Mouse (Mus musculus) stomach, embryonic 16.5 days (tissue): ENCODE results near the gene Nt5c2. TPM values are rescaled to one million over a fixed set of nuclear protein-coding genes. Genes with fewer than 3 reads are reported as not detected.
A peak's percentile ranks its signal among the peaks of the same experiment; 100 is the strongest.

Experiments used
- ATAC-seq: fragments of 200-750 bp; cut with Nextera tagmentation; 2 replicates; pipeline ENCODE4 v1.8.0; 2017; ENCODE audit warnings: moderate number of reproducible peaks, moderate TSS enrichment; ENCODE audit not compliant: insufficient read depth, low FRiP score
- H3K27ac ChIP-seq: fragments of 300-500 bp; sonication (generic); 2 replicates; pipeline ENCODE4 v1.5.1; 2014; ENCODE audit warnings: low read length
- H3K27me3 ChIP-seq: fragments of 300-500 bp; sonication (generic); 2 replicates; pipeline ENCODE4 v1.6.1; 2014; ENCODE audit warnings: low read length, control low read depth, mixed read lengths; ENCODE audit not compliant: control insufficient read depth, insufficient read depth
- H3K36me3 ChIP-seq: fragments of 300-500 bp; sonication (generic); 2 replicates; pipeline ENCODE4 v1.6.1; 2014; ENCODE audit warnings: low read length; ENCODE audit not compliant: control insufficient read depth, insufficient read depth
- H3K4me1 ChIP-seq: fragments of 300-500 bp; sonication (generic); 2 replicates; pipeline ENCODE4 v1.6.1; 2014; ENCODE audit warnings: low read length, control low read depth, mixed read lengths; ENCODE audit not compliant: control insufficient read depth, insufficient read depth
- H3K4me2 ChIP-seq: fragments of 300-500 bp; sonication (generic); 2 replicates; pipeline ENCODE4 v1.6.1; 2014; ENCODE audit warnings: low read depth, low read length, mixed read lengths
- H3K4me3 ChIP-seq: fragments of 300-500 bp; sonication (generic); replicated peaks from 2 replicates; pipeline ENCODE4 v1.5.1; 2014; ENCODE audit warnings: mild to moderate bottlenecking, low read length
- H3K9ac ChIP-seq: fragments of 300-500 bp; sonication (generic); 2 replicates; pipeline ENCODE4 v1.6.1; 2014; ENCODE audit warnings: low read length
- H3K9me3 ChIP-seq: fragments of 300-500 bp; sonication (generic); replicated peaks from 2 replicates; pipeline ENCODE4 v1.6.1; 2016; ENCODE audit warnings: low read length, control low read depth; ENCODE audit not compliant: control insufficient read depth
- WGBS: fragments of 180-500 bp; shearing (Covaris S2); extraction: QIAGEN DNeasy Blood & Tissue Kit; methylation state at CpG from one replicate; pipeline ENCODE4 v1.1.7; 2014; 5-methylcytosine and 5-hydroxymethylcytosine counted together
- polyA plus RNA-seq: library from polyadenylated mRNA; unstranded; fragments of >200 nt; fragmentation: Nextera tagmentation; extraction: Ambion mirVana; gene quantifications from 2 replicates; pipeline ENCODE4 v1.2.1, GENCODE M21; 2015

The Nt5c2 gene
- polyA plus RNA-seq, 1 experiment from 2014 or later, result 91.2 TPM

DNA sequence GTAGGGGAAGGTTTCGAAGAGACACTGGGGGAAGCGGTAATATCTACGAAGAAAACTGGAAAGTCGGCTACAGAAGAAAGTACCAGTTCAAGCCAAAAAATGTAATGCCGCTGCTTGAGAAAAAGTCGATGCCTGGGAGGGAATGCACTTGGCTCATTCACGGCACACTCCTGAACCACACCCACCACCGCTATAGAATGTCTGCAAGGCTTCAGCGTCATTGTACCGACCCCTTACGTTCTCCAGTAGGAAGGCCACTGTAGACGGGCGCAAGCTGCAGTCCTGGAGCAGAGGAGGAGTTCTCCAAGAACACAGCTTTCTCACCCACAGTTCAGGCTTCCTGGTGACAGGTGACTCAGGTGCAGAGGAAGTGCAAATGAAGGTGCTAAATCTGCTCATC is 8.6 kb upstream of the Nt5c2 start:
- Histone ChIP-seq H3K36me3 (no peaks in the 10 kb centered on the region), H3K9me3 (no peaks in the 10 kb centered on the region), H3K27ac (no peak overlapping the region), H3K4me1 (no peaks in the 10 kb centered on the region), H3K4me3 (no peak overlapping the region), H3K4me2 (no peak overlapping the region), H3K9ac (no peak overlapping the region), H3K27me3 (no peaks in the 10 kb centered on the region)
- ATAC-seq, result no peak
- 76% methylated on average over 13 of the region's 13 CpGs for WGBS

- no peak overlapping the region for H3K4me2 ChIP-seq
- H3K27me3 ChIP-seq, result peaks cover 3% of the 10 kb centered on the region; the same call in 1 of the 2 replicates
- no peaks in the 10 kb centered on the region for H3K36me3 ChIP-seq
- WGBS, result 85% methylated on average over 4 of the region's 4 CpGs
- no peak overlapping the region for H3K4me3 ChIP-seq
- no peaks in the 10 kb centered on the region for H3K9me3 ChIP-seq
- no peak for ATAC-seq
- H3K9ac ChIP-seq, result no peak overlapping the region
- no peak overlapping the region for H3K27ac ChIP-seq
- H3K4me1 ChIP-seq, result no peaks in the 10 kb centered on the region
Observed at GRCm38 (mm10) chr19:47022709-47023108, 7.8 kb upstream of the Nt5c2 start.

DNA sequence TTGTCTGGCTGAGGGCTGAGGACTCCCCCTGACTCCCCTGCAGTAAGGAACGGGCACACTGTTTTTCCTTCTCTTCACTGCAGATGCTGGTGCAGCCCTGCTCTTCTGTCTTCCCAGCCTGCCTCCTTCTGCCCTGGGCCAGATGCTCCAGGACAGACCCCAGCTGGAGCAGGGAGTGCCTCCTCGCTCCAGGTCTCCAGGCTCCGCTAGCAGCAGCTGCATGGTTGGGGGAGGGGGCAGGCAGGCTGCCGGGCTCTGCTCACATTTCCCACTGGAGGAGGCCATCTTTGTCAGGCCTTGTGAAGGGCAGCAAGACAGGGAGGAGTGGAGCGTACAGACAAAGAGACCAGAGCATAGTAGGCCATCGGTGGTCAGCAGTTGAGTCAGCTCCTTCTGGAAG is 4.4 kb upstream of the Nt5c2 start:
- no peak overlapping the region for H3K4me2 ChIP-seq
- no peak overlapping the region for H3K9ac ChIP-seq
- no peak for ATAC-seq
- H3K4me1 ChIP-seq, result peaks cover 13% of the 10 kb centered on the region
- no peak overlapping the region for H3K27ac ChIP-seq
- no peak overlapping the region for H3K4me3 ChIP-seq
- H3K9me3 ChIP-seq, result no peaks in the 10 kb centered on the region
- no peaks in the 10 kb centered on the region for H3K36me3 ChIP-seq
- WGBS, result 19% methylated on average over 6 of the region's 6 CpGs
- peaks cover 30% of the 10 kb centered on the region for H3K27me3 ChIP-seq

- Histone ChIP-seq H3K36me3 (no peaks in the 10 kb centered on the region), H3K4me1 (peaks cover 18% of the 10 kb centered on the region), H3K27me3 (peaks cover 39% of the 10 kb centered on the region), H3K9ac (no peak overlapping the region), H3K4me2 (no peak overlapping the region), H3K4me3 (no peak overlapping the region), H3K27ac (no peak overlapping the region), H3K9me3 (no peaks in the 10 kb centered on the region)
- no peak for ATAC-seq
- 43% methylated on average over 2 of the region's 2 CpGs for WGBS
Observed at GRCm38 (mm10) chr19:47018330-47018729, 3.4 kb upstream of the Nt5c2 start.

DNA sequence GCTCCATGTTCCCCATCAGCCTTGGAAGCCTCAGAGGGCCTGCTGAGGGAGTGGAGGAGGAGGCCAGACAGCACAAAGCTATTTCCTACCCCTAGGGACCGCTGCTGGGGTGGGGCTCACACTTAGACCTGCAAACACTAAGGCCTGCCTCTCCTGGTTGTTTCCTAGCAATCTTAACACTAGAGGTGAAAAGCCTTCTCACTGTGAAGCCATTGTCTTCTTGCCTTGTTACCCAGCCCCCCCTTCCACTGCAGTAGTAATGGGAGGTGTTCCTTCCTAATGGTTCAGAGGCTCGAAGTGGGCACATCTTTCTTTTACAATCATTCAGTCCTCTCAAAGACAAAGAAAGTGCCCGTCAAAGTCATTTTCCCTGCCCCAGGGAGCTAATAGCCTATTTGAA is 2.9 kb upstream of the Nt5c2 start:
- WGBS, result 13% methylated on average over 3 of the region's 3 CpGs
- Histone ChIP-seq H3K27ac (no peak overlapping the region), H3K9ac (no peak overlapping the region), H3K4me2 (no peak overlapping the region), H3K27me3 (peaks cover 44% of the 10 kb centered on the region), H3K4me3 (no peak overlapping the region), H3K36me3 (no peaks in the 10 kb centered on the region), H3K9me3 (no peaks in the 10 kb centered on the region), H3K4me1 (peaks cover 18% of the 10 kb centered on the region)
- ATAC-seq, result no peak

GRCm38 (mm10) chr19:47016487-47016886 is 1.5 kb upstream of the Nt5c2 start:
- Histone ChIP-seq H3K9me3 (no peaks in the 10 kb centered on the region), H3K4me3 (no peak overlapping the region), H3K4me1 (peaks cover 18% of the 10 kb centered on the region), H3K27me3 (peaks cover 50% of the 10 kb centered on the region), H3K36me3 (no peaks in the 10 kb centered on the region), H3K27ac (no peak overlapping the region), H3K9ac (no peak overlapping the region), H3K4me2 (no peak overlapping the region)
- under 1% methylated on average over 15 of the region's 15 CpGs for WGBS
- ATAC-seq, result no peak

- Histone ChIP-seq H3K4me2 (no peak overlapping the region), H3K27ac (no peak overlapping the region), H3K9ac (no peak overlapping the region), H3K27me3 (peaks cover 50% of the 10 kb centered on the region), H3K4me3 (peak overlapping the region; percentile 46; the same call in 1 of the 2 replicates), H3K36me3 (no peaks in the 10 kb centered on the region), H3K4me1 (peaks cover 18% of the 10 kb centered on the region), H3K9me3 (no peaks in the 10 kb centered on the region)
- 4% methylated on average over 9 of the region's 9 CpGs for WGBS
- ATAC-seq, result no peak
Observed at GRCm38 (mm10) chr19:47015965-47016364, 1.0 kb upstream of the Nt5c2 start.

DNA sequence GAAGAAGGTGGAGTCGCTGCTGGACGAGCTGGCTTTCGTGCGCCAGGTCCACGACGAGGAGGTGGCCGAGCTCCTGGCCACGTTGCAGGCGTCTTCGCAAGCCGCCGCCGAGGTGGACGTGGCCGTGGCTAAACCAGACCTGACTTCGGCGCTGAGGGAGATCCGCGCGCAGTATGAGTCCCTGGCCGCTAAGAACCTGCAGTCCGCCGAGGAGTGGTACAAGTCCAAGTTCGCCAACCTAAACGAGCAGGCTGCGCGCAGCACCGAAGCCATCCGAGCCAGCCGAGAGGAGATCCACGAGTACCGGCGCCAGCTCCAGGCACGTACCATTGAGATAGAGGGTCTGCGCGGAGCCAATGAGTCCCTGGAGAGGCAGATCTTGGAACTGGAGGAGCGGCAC is 443 bp upstream of the Nt5c2 start:
- H3K27me3 ChIP-seq, result peaks cover 50% of the 10 kb centered on the region
- H3K9me3 ChIP-seq, result no peaks in the 10 kb centered on the region
- H3K9ac ChIP-seq, result no peak overlapping the region
- WGBS, result under 1% methylated on average over 37 of the region's 37 CpGs
- H3K4me3 ChIP-seq, result peak overlapping the region; percentile 46
- H3K4me1 ChIP-seq, result peaks cover 18% of the 10 kb centered on the region
- H3K4me2 ChIP-seq, result peak overlapping the region; percentile 87
- ATAC-seq, result no peak; the same call in 1 of the 2 replicates
- no peaks in the 10 kb centered on the region for H3K36me3 ChIP-seq
- H3K27ac ChIP-seq, result no peak overlapping the region

GRCm38 (mm10) chr19:47014159-47014446 is 850 bp downstream of the Nt5c2 start:
- ATAC-seq, result no peak
- Histone ChIP-seq H3K4me2 (peak overlapping the region; percentile 87), H3K9me3 (no peaks in the 10 kb centered on the region), H3K36me3 (no peaks in the 10 kb centered on the region), H3K4me3 (peak overlapping the region; percentile 46), H3K27me3 (peaks cover 50% of the 10 kb centered on the region), H3K27ac (no peak overlapping the region), H3K9ac (no peak overlapping the region), H3K4me1 (peaks cover 18% of the 10 kb centered on the region)
- 2% methylated on average over 11 of the region's 11 CpGs for WGBS
